ENCODE assay signal across 8 mouse cellular contexts in genomic region chr6:99833323-99833722, GRCm38 (mm10).
DNase-seq lines count a peak whose midpoint lies in the region; ATAC-seq lines count a peak whose summit lies in the region.
"Had no signal": no experiment of that assay in that cellular context is flagged by ENCODE, and none has a peak within 500 bp of the region (broad histone marks: within the 10 kb centered on the region; RNA-seq: fewer than 3 reads in every experiment).

No protein-coding gene starts in this region.

- intact Hi-C loops in left cerebral cortex, postnatal 36 days (cut with DNase I), result no loop called here

- no peaks in the 10 kb centered on the region for H3K36me3 ChIP-seq in forebrain, embryonic 16.5 days (ENCODE audit: control insufficient read depth, insufficient read depth)
- H3K36me3 ChIP-seq in stomach, embryonic 15.5 days, result no peaks in the 10 kb centered on the region

- WGBS in forebrain, embryonic 16.5 days, result 10% methylated on average over 3 of the region's 3 CpGs
- 12% methylated on average over 3 of the region's 3 CpGs for WGBS in stomach, embryonic 15.5 days

- H3K9ac ChIP-seq in forebrain, embryonic 16.5 days (replicated peaks; ENCODE audit: low read depth, low read length), result no peak overlapping the region
- H3K9ac ChIP-seq in stomach, embryonic 15.5 days, result no peak overlapping the region

- peak; percentile 26 for DNase-seq in left cerebral cortex, adult 11 months (ENCODE audit: low spot score)
- no peak for DNase-seq in left cerebral cortex, postnatal 36 days (ENCODE audit: low spot score in 2 of 2)
- DNase-seq in adrenal gland, postnatal 14 days, result peak; percentile 86
- DNase-seq in kidney, postnatal 4 days, result peak; percentile 49 to 67

- H3K4me3 ChIP-seq in forebrain, embryonic 16.5 days (replicated peaks; ENCODE audit: low read length), result no peak overlapping the region
- H3K4me3 ChIP-seq in stomach, embryonic 15.5 days (replicated peaks), result no peak overlapping the region
- H3K4me3 ChIP-seq: myocyte had no signal

- peak; percentile 93 for ATAC-seq in forebrain, embryonic 16.5 days
- peak; percentile 77; the same call in 1 of the 2 replicates for ATAC-seq in stomach, embryonic 15.5 days (ENCODE audit: insufficient read depth, low FRiP score, low read depth)
- no peak for ATAC-seq in megakaryocyte, adult 5-6 weeks (ENCODE audit: poor library complexity, severe bottlenecking)

- no peak overlapping the region for H3K27ac ChIP-seq in forebrain, embryonic 16.5 days (ENCODE audit: low read length)
- H3K27ac ChIP-seq in stomach, embryonic 15.5 days, result no peak overlapping the region

- peaks cover 6% of the 10 kb centered on the region for H3K4me1 ChIP-seq in forebrain, embryonic 16.5 days (replicated peaks; ENCODE audit: control insufficient read depth, insufficient read depth, low read length)
- H3K4me1 ChIP-seq in stomach, embryonic 15.5 days, result peaks cover 3% of the 10 kb centered on the region; the same call in 1 of the 2 replicates

- H3K9me3 ChIP-seq in forebrain, embryonic 16.5 days (ENCODE audit: control insufficient read depth, low read length), result no peaks in the 10 kb centered on the region
- no peaks in the 10 kb centered on the region for H3K9me3 ChIP-seq in stomach, embryonic 15.5 days

- no peak overlapping the region for H3K4me2 ChIP-seq in forebrain, embryonic 16.5 days (ENCODE audit: low read length)
- no peak overlapping the region for H3K4me2 ChIP-seq in stomach, embryonic 15.5 days

- no peaks in the 10 kb centered on the region for H3K27me3 ChIP-seq in forebrain, embryonic 16.5 days (replicated peaks; ENCODE audit: control insufficient read depth, insufficient read depth, low read length)
- no peaks in the 10 kb centered on the region for H3K27me3 ChIP-seq in stomach, embryonic 15.5 days (replicated peaks)

Comparison
In these comparisons a context has a peak if more than half of its experiments do, and no peak if none do; other contexts are left out.
1. DNase-seq: peak in left cerebral cortex, adult 11 months (single experiment), adrenal gland, postnatal 14 days (single experiment) and kidney, postnatal 4 days (2 of 2); none in left cerebral cortex, postnatal 36 days (0 of 2).